Mouse (Mus musculus) hematopoietic stem cell, adult 5-6 weeks (primary cell): ENCODE data around the gene Eri3. TPM values are rescaled to one million over a fixed set of nuclear protein-coding genes. Genes with fewer than 3 reads are reported as not detected.

Experiments used
- ATAC-seq, 2 experiments: fragments of 125-278 bp in 1 of 2; replicated peaks in 1 of 2; 2 replicates each; pipeline ENCODE4 v1.8.0; 2016 to 2017; ENCODE audit warnings: inconsistent platforms in 2 of 2, mild to moderate bottlenecking in 2 of 2, moderate number of reproducible peaks in 2 of 2, low read depth in 1 of 2, moderate TSS enrichment in 1 of 2; ENCODE audit not compliant: low FRiP score in 2 of 2, poor library complexity in 2 of 2, severe bottlenecking in 2 of 2, insufficient read depth in 1 of 2, low TSS enrichment in 1 of 2
- total RNA-seq: library from RNA; stranded (forward); fragments of 172-1452, 232-1000 nt; gene quantifications from 2 replicates; pipeline ENCODE4 v1.2.3, GENCODE M21; 2017

Gene Eri3
- total RNA-seq, 1 experiment from 2014 or later, result 28.2 TPM

DNA sequence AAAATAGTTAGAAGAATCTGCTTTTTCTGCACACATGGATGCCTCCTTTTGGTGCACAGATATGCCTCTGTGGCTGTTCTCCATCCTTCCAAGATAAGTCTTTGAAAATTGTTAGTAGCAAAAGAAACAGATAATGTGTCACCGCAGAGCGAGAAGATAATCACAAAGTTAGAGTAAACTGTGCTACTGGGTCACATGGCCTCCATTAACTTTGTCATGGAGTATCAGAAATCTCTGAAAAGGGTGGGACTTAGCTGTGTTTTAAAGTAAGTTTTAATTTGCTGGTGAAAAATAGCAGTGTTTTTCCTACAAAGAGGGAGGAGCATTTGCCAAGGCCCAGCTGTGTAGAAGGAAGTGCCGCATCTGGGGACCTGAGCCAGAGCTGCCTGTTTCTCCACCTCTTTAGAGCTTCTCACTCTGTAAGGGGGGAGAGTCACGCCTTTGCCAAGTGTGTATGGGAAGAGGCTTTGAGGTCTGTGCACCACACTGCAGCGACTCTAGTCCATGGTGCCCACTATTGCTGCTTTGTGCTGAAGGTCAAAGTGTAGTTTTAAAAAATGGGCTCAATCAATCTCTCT, 7.0 kb downstream of the Eri3 start:
- no peak; a peak in 1 of 4 replicates for ATAC-seq

- no peak for ATAC-seq
These were observed 13.8 kb downstream of the Eri3 start for GRCm38 (mm10) chr4:117563967-117564366.

DNA sequence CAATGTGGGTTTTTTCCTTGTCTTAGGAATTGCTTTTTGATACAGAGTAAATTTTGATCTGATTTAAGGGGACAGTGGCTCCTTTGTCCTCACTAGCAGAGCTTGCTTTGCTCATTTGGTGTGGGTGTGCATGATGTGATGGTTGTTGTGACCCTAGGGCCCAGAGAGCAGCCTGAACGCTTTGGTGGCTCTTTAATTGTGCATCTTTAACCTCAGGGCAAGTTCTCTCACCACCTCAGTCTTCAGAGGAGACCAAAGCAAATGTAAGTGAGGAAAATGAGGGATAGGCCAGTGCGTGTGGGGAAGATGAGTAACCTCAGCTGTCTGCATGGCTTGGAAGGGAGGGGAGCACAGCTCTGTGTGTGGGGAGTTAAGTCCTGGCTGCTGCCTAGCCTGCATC, 18.7 kb downstream of the Eri3 start:
- ATAC-seq, result no peak

DNA sequence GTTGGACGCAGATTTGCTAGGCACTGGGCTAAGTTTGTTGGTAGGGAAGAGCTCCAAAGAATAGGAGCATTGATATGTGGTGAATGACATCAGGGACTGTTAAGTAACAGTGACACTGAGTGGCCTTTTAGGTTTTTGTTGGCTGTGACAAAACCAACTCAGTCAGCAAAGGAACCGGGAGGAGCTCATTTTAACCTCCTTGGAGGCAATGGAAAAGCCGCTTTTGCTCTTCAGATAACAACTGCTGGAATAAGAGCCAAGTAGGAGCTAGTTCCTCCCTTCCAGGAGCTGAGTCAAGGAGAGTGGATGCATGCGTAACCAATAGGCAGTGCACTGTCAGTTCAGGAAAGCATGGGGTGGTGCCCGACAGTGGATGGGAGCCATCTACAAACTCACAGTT, 20.8 kb downstream of the Eri3 start:
- ATAC-seq, result no peak

- no peak for ATAC-seq
These were observed 27.4 kb downstream of the Eri3 start for GRCm38 (mm10) chr4:117577579-117577978.

GRCm38 (mm10) chr4:117581626-117582025, 31.5 kb downstream of the Eri3 start:
- ATAC-seq, result no peak

DNA sequence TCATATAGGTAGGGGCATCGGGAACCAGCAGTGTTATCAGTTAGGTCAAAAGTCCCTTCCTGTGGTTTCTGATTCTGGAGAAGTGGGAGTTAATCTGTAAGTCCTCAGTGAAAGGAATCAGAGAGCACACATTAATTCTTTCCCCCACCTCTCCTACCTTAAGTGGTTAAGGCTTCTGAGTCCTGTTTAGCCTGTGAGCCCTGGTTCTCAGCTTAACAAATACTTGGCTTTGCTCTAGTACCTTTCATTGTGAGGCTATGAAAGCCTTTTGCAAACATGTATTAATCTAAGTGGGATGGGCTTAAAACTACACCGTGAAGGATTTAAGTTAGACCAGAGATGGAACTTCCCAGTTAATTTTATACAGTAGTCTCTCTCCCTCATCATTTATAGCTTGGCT, 35.8 kb downstream of the Eri3 start:
- no peak for ATAC-seq

GRCm38 (mm10) chr4:117587447-117587846, 37.3 kb downstream of the Eri3 start:
- no peak for ATAC-seq

GRCm38 (mm10) chr4:117589081-117589660, 39.0 kb downstream of the Eri3 start:
- ATAC-seq, result no peak

GRCm38 (mm10) chr4:117590781-117591180, 40.6 kb downstream of the Eri3 start:
- ATAC-seq, result no peak

GRCm38 (mm10) chr4:117592206-117592605, 42.0 kb downstream of the Eri3 start:
- no peak for ATAC-seq

GRCm38 (mm10) chr4:117595293-117595692, 45.1 kb downstream of the Eri3 start:
- ATAC-seq, result no peak

DNA sequence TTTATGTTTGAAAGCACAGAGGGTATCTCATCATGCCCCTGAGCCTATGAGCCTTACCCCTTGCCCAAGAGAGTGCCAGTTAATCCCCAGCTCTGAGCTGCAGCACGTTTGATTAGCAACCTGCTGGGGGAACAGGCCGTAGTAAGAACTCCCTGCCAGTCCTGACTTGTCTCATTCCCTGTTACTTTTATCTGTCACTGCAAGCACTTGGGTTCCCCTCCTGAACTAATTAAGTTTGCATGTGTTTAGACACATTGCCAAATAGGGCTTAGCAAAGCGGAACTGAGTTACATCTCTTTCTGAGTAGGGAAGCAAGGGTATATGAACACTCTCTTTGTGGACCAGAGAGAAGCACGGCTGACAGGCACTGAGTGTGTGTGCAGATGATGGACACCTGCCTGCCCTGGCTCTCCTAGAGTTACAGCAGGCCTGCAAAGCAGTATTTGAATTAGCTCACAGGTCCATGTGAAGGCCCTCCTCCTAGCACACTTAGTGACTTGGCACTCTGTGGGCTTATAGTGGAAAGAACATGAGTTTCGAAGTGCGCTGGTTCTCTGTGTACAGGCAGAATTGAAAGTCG, 49.9 kb downstream of the Eri3 start:
- ATAC-seq, result no peak

DNA sequence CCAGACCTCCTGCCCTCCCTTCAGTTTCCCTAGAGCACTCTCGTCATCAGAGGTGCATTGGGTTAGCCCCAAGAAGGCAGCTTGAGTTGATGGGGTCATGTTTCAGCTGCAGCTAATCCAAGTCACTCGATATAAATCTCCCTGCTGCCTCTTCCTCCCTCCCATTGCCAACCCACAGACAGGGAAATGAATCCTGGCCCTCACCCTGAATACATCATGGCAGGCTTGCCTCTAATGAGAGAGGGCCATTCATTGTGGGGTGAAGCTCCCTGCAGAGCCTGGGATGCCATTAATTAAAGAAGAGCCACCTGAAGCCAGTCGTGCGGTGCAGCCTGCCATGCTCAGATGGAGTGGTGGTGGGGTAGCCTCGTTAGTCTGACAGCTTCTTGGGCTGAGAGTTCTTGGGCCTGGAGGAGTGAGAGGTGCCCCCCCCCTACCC, 51.2 kb downstream of the Eri3 start:
- ATAC-seq, result no peak

GRCm38 (mm10) chr4:117605099-117605953, 55.2 kb downstream of the Eri3 start:
- no peak for ATAC-seq

DNA sequence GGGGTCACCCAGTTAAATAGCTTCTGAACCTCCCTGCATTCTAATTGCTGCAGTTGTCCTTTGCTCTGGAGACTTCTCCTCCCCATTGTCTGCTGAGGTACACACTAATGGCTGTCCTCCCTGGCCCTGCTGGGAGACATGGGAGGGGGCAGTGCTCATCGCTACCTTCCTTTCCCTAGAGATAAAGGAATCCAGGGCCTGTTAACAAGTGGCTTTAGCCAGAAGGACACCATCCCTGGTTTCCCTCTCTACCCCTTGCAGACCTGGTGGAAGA, 55.7 kb downstream of the Eri3 start:
- ATAC-seq, result no peak

- ATAC-seq, result no peak
These were observed 56.9 kb downstream of the Eri3 start for GRCm38 (mm10) chr4:117606831-117607610.

GRCm38 (mm10) chr4:117608265-117608664, 58.1 kb downstream of the Eri3 start:
- ATAC-seq, result no peak
